Mouse (Mus musculus) kidney, embryonic 16.5 days (tissue): Measurements from ENCODE around the gene Krtap3-3. TPM values are rescaled to one million over a fixed set of nuclear protein-coding genes. Genes with fewer than 3 reads are reported as not detected.
A peak's percentile ranks its signal among the peaks of the same experiment; 100 is the strongest.

Experiments used
- ATAC-seq: fragments of 200-750 bp; cut with Nextera tagmentation; 2 replicates; pipeline ENCODE4 v1.8.0; 2017; ENCODE audit warnings: moderate TSS enrichment; ENCODE audit not compliant: low FRiP score, low TSS enrichment
- H3K27ac ChIP-seq: fragments of 300-500 bp; sonication (generic); 2 replicates; pipeline ENCODE4 v1.5.1; 2014; ENCODE audit warnings: low read length
- H3K27me3 ChIP-seq: fragments of 300-500 bp; sonication (generic); 2 replicates; pipeline ENCODE4 v1.6.1; 2014; ENCODE audit warnings: low read length, control low read depth, mixed read lengths; ENCODE audit not compliant: insufficient read depth
- H3K36me3 ChIP-seq: fragments of 300-500 bp; sonication (generic); 2 replicates; pipeline ENCODE4 v1.6.1; 2014; ENCODE audit warnings: low read length, control low read depth, mixed read lengths; ENCODE audit not compliant: insufficient read depth
- H3K4me1 ChIP-seq: fragments of 300-500 bp; sonication (generic); 2 replicates; pipeline ENCODE4 v1.6.1; 2014; ENCODE audit warnings: low read length, control low read depth, mixed read lengths; ENCODE audit not compliant: insufficient read depth
- H3K4me2 ChIP-seq: fragments of 300-500 bp; sonication (generic); replicated peaks from 2 replicates; pipeline ENCODE4 v1.6.1; 2014; ENCODE audit warnings: low read depth, low read length
- H3K4me3 ChIP-seq: fragments of 300-500 bp; sonication (generic); 2 replicates; pipeline ENCODE4 v1.5.1; 2014; ENCODE audit warnings: mild to moderate bottlenecking, low read length
- H3K9ac ChIP-seq: fragments of 300-500 bp; sonication (generic); replicated peaks from 2 replicates; pipeline ENCODE4 v1.6.1; 2014; ENCODE audit warnings: low read length
- H3K9me3 ChIP-seq: fragments of 300-500 bp; sonication (generic); 2 replicates; pipeline ENCODE4 v1.6.1; 2016; ENCODE audit warnings: low read length, control low read depth
- WGBS: fragments of 180-500 bp; shearing (Covaris S2); extraction: QIAGEN DNeasy Blood & Tissue Kit; methylation state at CpG from one replicate; pipeline ENCODE4 v1.1.7; 2014; 5-methylcytosine and 5-hydroxymethylcytosine counted together
- polyA plus RNA-seq: library from polyadenylated mRNA; unstranded; fragments of >200 nt; fragmentation: Nextera tagmentation; extraction: Ambion mirVana; gene quantifications from 2 replicates; pipeline ENCODE4 v1.2.1, GENCODE M21; 2015

The Krtap3-3 gene
- polyA plus RNA-seq, 1 experiment from 2014 or later: not detected

GRCm38 (mm10) chr11:99566530-99566929 lies 15.9 kb upstream of the Krtap3-3 start, which contains the start of gene Krtap3-1:
Gene Krtap3-1, minus strand, starts transcription at chr11:99566630.
- no peak for ATAC-seq
- Histone ChIP-seq H3K27me3 (no peaks in the 10 kb centered on the region), H3K4me1 (no peaks in the 10 kb centered on the region), H3K4me3 (no peak within 1 kb of the TSS), H3K9me3 (no peaks in the 10 kb centered on the region), H3K4me2 (no peak within 1 kb of the TSS), H3K9ac (no peak within 1 kb of the TSS), H3K36me3 (no peaks in the 10 kb centered on the region), H3K27ac (no peak within 1 kb of the TSS)
- 62% methylated on average over 7 of the region's 7 CpGs for WGBS

- no peaks in the 10 kb centered on the region for H3K9me3 ChIP-seq
- H3K4me3 ChIP-seq: no peak overlapping the region
- no peaks in the 10 kb centered on the region for H3K4me1 ChIP-seq
- WGBS: 68% methylated on average over 6 of the region's 6 CpGs
- H3K9ac ChIP-seq: no peak overlapping the region
- no peak for ATAC-seq
- no peaks in the 10 kb centered on the region for H3K27me3 ChIP-seq
- no peak overlapping the region for H3K27ac ChIP-seq
- H3K36me3 ChIP-seq: no peaks in the 10 kb centered on the region
- no peak overlapping the region for H3K4me2 ChIP-seq
Observed at GRCm38 (mm10) chr11:99562580-99562979, 11.9 kb upstream of the Krtap3-3 start.

- Histone ChIP-seq H3K9me3 (no peaks in the 10 kb centered on the region), H3K4me1 (no peaks in the 10 kb centered on the region), H3K27ac (no peak within 1 kb of the TSS), H3K27me3 (no peaks in the 10 kb centered on the region), H3K9ac (no peak within 1 kb of the TSS), H3K4me2 (no peak within 1 kb of the TSS), H3K4me3 (no peak within 1 kb of the TSS), H3K36me3 (no peaks in the 10 kb centered on the region)
- no peak for ATAC-seq
- 90% methylated on average over 9 of the region's 9 CpGs for WGBS
Observed at GRCm38 (mm10) chr11:99559366-99559765, 8.7 kb upstream of the Krtap3-3 start, which contains the start of gene Gm11939. Gene Gm11939, minus strand, starts transcription at chr11:99559466.

- H3K4me2 ChIP-seq: no peak overlapping the region
- no peaks in the 10 kb centered on the region for H3K9me3 ChIP-seq
- no peaks in the 10 kb centered on the region for H3K27me3 ChIP-seq
- no peak overlapping the region for H3K27ac ChIP-seq
- no peak overlapping the region for H3K9ac ChIP-seq
- no peak for ATAC-seq
- H3K4me1 ChIP-seq: no peaks in the 10 kb centered on the region
- no peak overlapping the region for H3K4me3 ChIP-seq
- H3K36me3 ChIP-seq: no peaks in the 10 kb centered on the region
- 55% methylated on average over 3 of the region's 3 CpGs for WGBS
Observed at GRCm38 (mm10) chr11:99557976-99558745, 7.5 kb upstream of the Krtap3-3 start.

- no peak within 1 kb of the TSS for H3K4me3 ChIP-seq
- H3K9ac ChIP-seq: no peak within 1 kb of the TSS
- H3K4me2 ChIP-seq: no peak within 1 kb of the TSS
- H3K4me1 ChIP-seq: no peaks in the 10 kb centered on the region
- H3K27me3 ChIP-seq: no peaks in the 10 kb centered on the region
- H3K9me3 ChIP-seq: no peaks in the 10 kb centered on the region
- H3K36me3 ChIP-seq: no peaks in the 10 kb centered on the region
- H3K27ac ChIP-seq: no peak within 1 kb of the TSS
- 85% methylated on average over 2 of the region's 2 CpGs for WGBS
- no peak for ATAC-seq
Observed at GRCm38 (mm10) chr11:99556753-99557152, 6.1 kb upstream of the Krtap3-3 start, which contains the start of gene Krtap3-2. Gene Krtap3-2, minus strand, starts transcription at chr11:99556853.

GRCm38 (mm10) chr11:99556195-99556594 lies 5.5 kb upstream of the Krtap3-3 start:
- Histone ChIP-seq H3K27me3 (no peaks in the 10 kb centered on the region), H3K4me1 (no peaks in the 10 kb centered on the region), H3K27ac (no peak overlapping the region), H3K4me2 (no peak overlapping the region), H3K9ac (no peak overlapping the region), H3K4me3 (no peak overlapping the region), H3K36me3 (no peaks in the 10 kb centered on the region), H3K9me3 (no peaks in the 10 kb centered on the region)
- WGBS: 82% methylated on average over 2 of the region's 2 CpGs
- ATAC-seq: no peak

- Histone ChIP-seq H3K27me3 (no peaks in the 10 kb centered on the region), H3K27ac (no peak overlapping the region), H3K4me3 (no peak overlapping the region), H3K4me1 (no peaks in the 10 kb centered on the region), H3K9ac (no peak overlapping the region), H3K4me2 (no peak overlapping the region), H3K9me3 (no peaks in the 10 kb centered on the region), H3K36me3 (no peaks in the 10 kb centered on the region)
- no peak for ATAC-seq
Observed at GRCm38 (mm10) chr11:99547892-99548291, 2.8 kb downstream of the Krtap3-3 start.

GRCm38 (mm10) chr11:99539721-99540120 lies 10.9 kb downstream of the Krtap3-3 start:
- Histone ChIP-seq H3K4me2 (no peak overlapping the region), H3K9ac (no peak overlapping the region), H3K9me3 (no peaks in the 10 kb centered on the region), H3K4me1 (no peaks in the 10 kb centered on the region), H3K4me3 (no peak overlapping the region), H3K36me3 (no peaks in the 10 kb centered on the region), H3K27ac (no peak overlapping the region), H3K27me3 (no peaks in the 10 kb centered on the region)
- 41% methylated on average over 9 of the region's 9 CpGs for WGBS
- ATAC-seq: peak; percentile 35; the same call in 1 of the 2 replicates

GRCm38 (mm10) chr11:99521288-99521860 lies 29.3 kb downstream of the Krtap3-3 start, which contains the start of gene Krt39:
Gene Krt39, minus strand, starts transcription at chr11:99521338.
- H3K9me3 ChIP-seq: no peaks in the 10 kb centered on the region
- H3K36me3 ChIP-seq: no peaks in the 10 kb centered on the region
- no peak within 1 kb of the TSS for H3K4me3 ChIP-seq
- no peak within 1 kb of the TSS for H3K9ac ChIP-seq
- no peak within 1 kb of the TSS for H3K4me2 ChIP-seq
- no peaks in the 10 kb centered on the region for H3K4me1 ChIP-seq
- WGBS: 12% methylated on average over 13 of the region's 13 CpGs
- no peak within 1 kb of the TSS for H3K27ac ChIP-seq
- no peaks in the 10 kb centered on the region for H3K27me3 ChIP-seq
- ATAC-seq: no peak

- Histone ChIP-seq H3K27me3 (no peaks in the 10 kb centered on the region), H3K4me3 (no peak overlapping the region), H3K9ac (no peak overlapping the region), H3K36me3 (no peaks in the 10 kb centered on the region), H3K9me3 (no peaks in the 10 kb centered on the region), H3K4me2 (no peak overlapping the region), H3K4me1 (no peaks in the 10 kb centered on the region), H3K27ac (no peak overlapping the region)
- 80% methylated on average over 8 of the region's 8 CpGs for WGBS
- no peak for ATAC-seq
Observed at GRCm38 (mm10) chr11:99514098-99514497, 36.6 kb downstream of the Krtap3-3 start.
